Mouse (Mus musculus) midbrain, embryonic 11.5 days (tissue): ENCODE data around the gene Hs6st3. TPM values are rescaled to one million over a fixed set of nuclear protein-coding genes. Genes with fewer than 3 reads are reported as not detected.
"Not testable (repeated sequence)": the region's sequence is repeated elsewhere in the genome, so short reads cannot be mapped to it uniquely, and the experiment has no call there.

ENCODE experiments used
- ATAC-seq: fragments of 200-750 bp; cut with Nextera tagmentation; 2 replicates; pipeline ENCODE4 v1.8.0; 2017; ENCODE audit warnings: moderate TSS enrichment, moderate library complexity; ENCODE audit not compliant: low FRiP score
- DNase-seq: peaks from one replicate; pipeline ENCODE4 v3.0.0; 2015; ENCODE audit warnings: low spot score; ENCODE audit errors: missing footprints
- H3K27ac ChIP-seq: fragments of 300-500 bp; sonication (generic); 2 replicates; pipeline ENCODE4 v1.5.1; 2014; ENCODE audit warnings: low read depth, low read length
- H3K27me3 ChIP-seq: fragments of 300-500 bp; sonication (generic); 2 replicates; pipeline ENCODE4 v1.6.1; 2014; ENCODE audit warnings: mild to moderate bottlenecking, low read length, moderate library complexity, mixed read lengths; ENCODE audit not compliant: control insufficient read depth, insufficient read depth
- H3K36me3 ChIP-seq: fragments of 300-500 bp; sonication (generic); 2 replicates; pipeline ENCODE4 v1.6.1; 2014; ENCODE audit warnings: mild to moderate bottlenecking, low read length, moderate library complexity, mixed read lengths; ENCODE audit not compliant: control insufficient read depth, insufficient read depth
- H3K4me1 ChIP-seq: fragments of 300-500 bp; sonication (generic); 2 replicates; pipeline ENCODE4 v1.6.1; 2014; ENCODE audit warnings: low read length; ENCODE audit not compliant: control insufficient read depth, insufficient read depth
- H3K4me2 ChIP-seq: fragments of 300-500 bp; sonication (generic); 2 replicates; pipeline ENCODE4 v1.6.1; 2014; ENCODE audit warnings: mild to moderate bottlenecking, moderate library complexity
- H3K4me3 ChIP-seq: fragments of 300-500 bp; sonication (generic); 2 replicates; pipeline ENCODE4 v1.5.1; 2014; ENCODE audit warnings: low read depth, low read length
- H3K9ac ChIP-seq: fragments of 300-500 bp; sonication (generic); 2 replicates; pipeline ENCODE4 v1.6.1; 2014; ENCODE audit warnings: low read length
- H3K9me3 ChIP-seq: fragments of 300-500 bp; sonication (generic); 2 replicates; pipeline ENCODE4 v1.6.1; 2016; ENCODE audit warnings: low read length; ENCODE audit not compliant: control insufficient read depth
- whole genome bisulfite sequencing: fragments of 180-500 bp; shearing (Covaris S2); extraction: QIAGEN DNeasy Blood & Tissue Kit; methylation state at CpG from one replicate; pipeline ENCODE4 v1.1.7; 2014; 5-methylcytosine and 5-hydroxymethylcytosine counted together
- polyA plus RNA-seq: library from polyadenylated mRNA; unstranded; fragments of >200 nt; fragmentation: Nextera tagmentation; extraction: Ambion mirVana; gene quantifications from 2 replicates; pipeline ENCODE4 v1.2.1, GENCODE M21; 2014

The Hs6st3 gene
- polyA plus RNA-seq, 1 experiment from 2014 or later: 0.20 TPM

GRCm38 (mm10) chr14:119266334-119266733 is 128.2 kb downstream of the Hs6st3 start:
- no peak overlapping the region for H3K4me2 ChIP-seq
- DNase-seq (no peak), ATAC-seq (no peak)
- no peaks in the 10 kb centered on the region for H3K4me1 ChIP-seq
- H3K36me3 ChIP-seq: no peaks in the 10 kb centered on the region
- H3K27ac ChIP-seq: no peak overlapping the region
- WGBS: 73% methylated on average over 7 of the region's 7 CpGs
- H3K27me3 ChIP-seq: no peaks in the 10 kb centered on the region
- no peaks in the 10 kb centered on the region for H3K9me3 ChIP-seq
- no peak overlapping the region for H3K4me3 ChIP-seq
- H3K9ac ChIP-seq: no peak overlapping the region

GRCm38 (mm10) chr14:119273088-119273487 is 134.9 kb downstream of the Hs6st3 start:
- no peak overlapping the region for H3K4me2 ChIP-seq
- ATAC-seq (no peak), DNase-seq (no peak)
- H3K9me3 ChIP-seq: no peaks in the 10 kb centered on the region
- no peaks in the 10 kb centered on the region for H3K36me3 ChIP-seq
- H3K4me1 ChIP-seq: no peaks in the 10 kb centered on the region
- H3K27me3 ChIP-seq: no peaks in the 10 kb centered on the region
- no peak overlapping the region for H3K4me3 ChIP-seq
- no peak overlapping the region for H3K9ac ChIP-seq
- WGBS: 83% methylated on average over 7 of the region's 7 CpGs
- no peak overlapping the region for H3K27ac ChIP-seq

- H3K9ac ChIP-seq, H3K9me3 ChIP-seq, H3K27me3 ChIP-seq, H3K4me2 ChIP-seq, H3K4me3 ChIP-seq, H3K4me1 ChIP-seq, H3K27ac ChIP-seq, DNase-seq, ATAC-seq, H3K36me3 ChIP-seq: not testable (repeated sequence)
- 99% methylated on average over 10 of the region's 15 CpGs for WGBS
Measured at GRCm38 (mm10) chr14:119278156-119278555, 140.0 kb downstream of the Hs6st3 start.

- Histone ChIP-seq H3K4me2 (no peak overlapping the region), H3K9ac (no peak overlapping the region), H3K4me3 (no peak overlapping the region), H3K27ac (no peak overlapping the region), H3K27me3 (no peaks in the 10 kb centered on the region), H3K36me3 (no peaks in the 10 kb centered on the region), H3K4me1 (no peaks in the 10 kb centered on the region), H3K9me3 (no peaks in the 10 kb centered on the region)
- 82% methylated on average over 3 of the region's 3 CpGs for WGBS
- DNase-seq: no peak
- ATAC-seq: no peak
Measured at GRCm38 (mm10) chr14:119283951-119284350, 145.8 kb downstream of the Hs6st3 start.

GRCm38 (mm10) chr14:119289668-119290067 is 151.5 kb downstream of the Hs6st3 start:
- no peak for ATAC-seq
- no peaks in the 10 kb centered on the region for H3K27me3 ChIP-seq

GRCm38 (mm10) chr14:119294071-119294470 is 155.9 kb downstream of the Hs6st3 start:
- ATAC-seq (no peak), DNase-seq (no peak)
- Histone ChIP-seq H3K27ac (no peak overlapping the region), H3K9ac (no peak overlapping the region), H3K9me3 (no peaks in the 10 kb centered on the region), H3K4me3 (no peak overlapping the region), H3K27me3 (no peaks in the 10 kb centered on the region), H3K4me2 (no peak overlapping the region), H3K36me3 (no peaks in the 10 kb centered on the region), H3K4me1 (no peaks in the 10 kb centered on the region)
- WGBS: 81% methylated on average over 6 of the region's 6 CpGs

More at GRCm38 (mm10) chr14:119289668-119290067, 151.5 kb downstream of the Hs6st3 start:
- H3K4me1 ChIP-seq: no peaks in the 10 kb centered on the region
- no peak overlapping the region for H3K9ac ChIP-seq
- WGBS: 71% methylated on average over 1 of the region's 1 CpGs
- H3K9me3 ChIP-seq: no peaks in the 10 kb centered on the region
- H3K27ac ChIP-seq: no peak overlapping the region
- H3K36me3 ChIP-seq: no peaks in the 10 kb centered on the region
- DNase-seq: no peak
- H3K4me2 ChIP-seq: no peak overlapping the region
- no peak overlapping the region for H3K4me3 ChIP-seq

- ATAC-seq: no peak
Measured at GRCm38 (mm10) chr14:119306461-119306860, 168.3 kb downstream of the Hs6st3 start.

GRCm38 (mm10) chr14:119318379-119318778 is 180.2 kb downstream of the Hs6st3 start:
- Histone ChIP-seq H3K27ac (no peak overlapping the region), H3K4me2 (no peak overlapping the region), H3K4me1 (no peaks in the 10 kb centered on the region), H3K36me3 (no peaks in the 10 kb centered on the region), H3K27me3 (no peaks in the 10 kb centered on the region), H3K9ac (no peak overlapping the region), H3K9me3 (no peaks in the 10 kb centered on the region), H3K4me3 (no peak overlapping the region)
- ATAC-seq: no peak
- WGBS: 89% methylated on average over 2 of the region's 2 CpGs
- no peak for DNase-seq

More at GRCm38 (mm10) chr14:119306461-119306860, 168.3 kb downstream of the Hs6st3 start:
- DNase-seq: peak; percentile 17
- H3K4me3 ChIP-seq: no peak overlapping the region
- H3K9me3 ChIP-seq: no peaks in the 10 kb centered on the region
- H3K4me2 ChIP-seq: no peak overlapping the region
- H3K27me3 ChIP-seq: no peaks in the 10 kb centered on the region
- no peaks in the 10 kb centered on the region for H3K4me1 ChIP-seq
- H3K36me3 ChIP-seq: no peaks in the 10 kb centered on the region
- 91% methylated on average over 3 of the region's 3 CpGs for WGBS
- no peak overlapping the region for H3K9ac ChIP-seq
- no peak overlapping the region for H3K27ac ChIP-seq

- DNase-seq: no peak
- Histone ChIP-seq H3K9me3 (no peaks in the 10 kb centered on the region), H3K4me1 (no peaks in the 10 kb centered on the region), H3K9ac (no peak overlapping the region), H3K27ac (no peak overlapping the region), H3K4me2 (no peak overlapping the region), H3K27me3 (no peaks in the 10 kb centered on the region), H3K4me3 (no peak overlapping the region), H3K36me3 (no peaks in the 10 kb centered on the region)
- ATAC-seq: no peak
- 85% methylated on average over 11 of the region's 11 CpGs for WGBS
Measured at GRCm38 (mm10) chr14:119347236-119347635, 209.1 kb downstream of the Hs6st3 start.

- Histone ChIP-seq H3K4me2 (no peak overlapping the region), H3K4me1 (no peaks in the 10 kb centered on the region), H3K9me3 (no peaks in the 10 kb centered on the region), H3K4me3 (no peak overlapping the region), H3K36me3 (no peaks in the 10 kb centered on the region), H3K9ac (no peak overlapping the region), H3K27me3 (no peaks in the 10 kb centered on the region), H3K27ac (no peak overlapping the region)
- no peak for DNase-seq
- WGBS: 90% methylated on average over 4 of the region's 4 CpGs
- ATAC-seq: no peak
Measured at GRCm38 (mm10) chr14:119361414-119361813, 223.3 kb downstream of the Hs6st3 start.
